Mouse (Mus musculus) urinary bladder, adult 18-20 months (tissue): Measurements from ENCODE around the gene Tmem209.

Source experiments
- DNase-seq, 2 experiments: peaks; one replicate each; pipeline ENCODE4 v3.0.0; 2022; ENCODE audit warnings: low spot score in 2 of 2, mixed read lengths in 2 of 2

The Tmem209 gene

DNA sequence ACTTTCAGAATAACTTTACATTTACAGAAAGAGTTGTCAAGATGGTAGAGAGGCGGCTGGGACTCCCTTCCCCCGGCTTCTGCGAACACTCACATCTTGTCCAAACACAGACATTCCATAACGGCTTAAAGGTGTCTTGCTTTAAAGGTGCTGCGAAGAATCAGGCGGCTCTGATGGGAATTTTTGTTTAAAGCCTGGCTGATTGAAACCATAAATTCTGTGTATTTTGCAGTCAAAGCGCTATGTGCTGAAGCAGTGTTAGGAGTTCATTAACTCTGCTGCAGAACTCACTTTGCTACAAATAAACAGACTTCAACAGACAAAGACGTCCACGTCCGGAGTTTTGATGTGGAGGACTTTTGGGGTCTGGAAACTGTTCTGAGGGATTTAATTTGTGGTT is 28.7 kb upstream of the Tmem209 start:
- DNase-seq: no peak

DNA sequence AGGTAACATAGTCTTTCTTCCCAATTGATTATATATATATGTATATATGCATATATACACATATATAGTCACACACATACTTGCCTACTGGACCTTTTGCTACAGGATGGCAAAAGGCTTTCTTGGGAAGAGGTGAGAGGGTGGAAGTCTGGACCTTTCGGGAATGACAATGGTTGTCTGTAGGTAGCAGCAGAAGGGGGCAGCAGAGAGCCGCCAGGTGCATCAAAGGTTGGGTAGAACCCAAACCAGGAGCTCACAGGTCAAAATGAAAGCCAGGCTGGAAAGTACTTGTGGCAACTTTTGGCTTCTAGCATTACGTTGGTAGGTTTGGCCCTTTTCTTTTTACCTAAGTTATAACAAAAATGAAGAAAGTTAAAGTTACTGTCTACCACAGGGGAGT is 25.8 kb upstream of the Tmem209 start:
- DNase-seq: no peak

DNA sequence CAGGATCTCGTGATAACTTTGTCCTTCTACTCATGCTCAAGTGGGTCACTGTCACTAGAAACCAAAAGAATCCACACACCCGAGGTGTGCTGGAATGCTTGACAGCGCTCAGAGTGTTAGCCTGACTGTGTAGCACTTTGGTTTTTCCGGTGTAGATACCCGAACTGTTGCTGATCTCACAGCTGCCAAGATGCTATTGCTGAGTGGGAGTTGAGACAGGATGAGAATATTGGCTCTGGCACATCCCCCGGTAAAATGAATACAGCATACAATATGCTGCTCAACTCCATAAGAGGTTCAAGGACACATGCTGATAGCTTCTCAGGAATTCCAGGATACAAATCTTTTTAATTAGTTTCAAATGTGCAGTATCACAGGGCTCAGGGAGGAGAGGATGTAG is 19.2 kb upstream of the Tmem209 start:
- DNase-seq: no peak

DNA sequence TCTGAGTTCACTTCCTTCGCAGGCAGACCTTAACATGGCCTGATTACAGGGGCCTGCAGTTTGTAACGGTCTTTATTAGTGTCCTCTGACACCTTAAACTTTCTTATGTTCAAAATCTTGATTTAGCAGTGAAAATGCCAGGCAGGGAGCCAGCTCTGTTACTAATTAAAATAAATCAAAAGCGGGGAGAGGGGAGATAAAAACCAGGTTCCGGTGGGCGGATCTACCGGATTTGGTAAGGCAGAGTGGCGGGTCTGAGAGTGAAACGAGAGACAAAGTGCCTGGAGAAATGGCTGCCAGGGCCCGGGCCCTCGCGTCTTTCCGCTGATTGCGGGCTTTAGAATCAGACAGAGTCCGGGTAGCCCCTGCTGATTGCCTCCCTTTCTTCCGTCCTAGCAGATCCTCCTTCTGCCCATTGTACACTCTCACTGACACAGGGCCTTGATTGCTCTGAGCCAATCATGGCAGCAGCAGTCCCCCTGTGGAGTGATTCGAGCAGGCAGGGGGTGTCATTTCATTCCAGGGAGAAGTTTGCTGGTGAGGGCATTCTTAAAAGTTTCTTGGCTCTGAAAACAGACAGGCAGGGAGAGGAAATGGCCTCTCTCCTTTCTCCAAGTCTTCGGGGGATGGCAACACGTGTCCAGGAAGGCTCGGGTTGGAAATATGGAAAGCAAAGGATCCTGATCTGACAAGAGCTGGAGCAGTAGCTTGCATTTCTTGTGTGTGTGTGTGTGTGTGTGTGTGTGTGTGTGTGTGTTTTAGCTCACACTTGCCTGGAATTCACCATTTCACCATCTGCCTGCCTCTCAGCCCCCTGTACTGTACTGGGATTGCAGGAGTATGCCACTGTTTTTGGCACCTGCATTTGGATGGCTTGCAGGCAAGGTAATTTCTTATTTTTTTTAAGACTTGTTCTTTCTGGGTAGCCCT is 17.3 kb upstream of the Tmem209 start:
- no peak for DNase-seq

GRCm38 (mm10) chr6:30525456-30526332 is 16.1 kb upstream of the Tmem209 start:
- no peak for DNase-seq

- DNase-seq: no peak
Measured at GRCm38 (mm10) chr6:30520400-30520799, 10.8 kb upstream of the Tmem209 start.

DNA sequence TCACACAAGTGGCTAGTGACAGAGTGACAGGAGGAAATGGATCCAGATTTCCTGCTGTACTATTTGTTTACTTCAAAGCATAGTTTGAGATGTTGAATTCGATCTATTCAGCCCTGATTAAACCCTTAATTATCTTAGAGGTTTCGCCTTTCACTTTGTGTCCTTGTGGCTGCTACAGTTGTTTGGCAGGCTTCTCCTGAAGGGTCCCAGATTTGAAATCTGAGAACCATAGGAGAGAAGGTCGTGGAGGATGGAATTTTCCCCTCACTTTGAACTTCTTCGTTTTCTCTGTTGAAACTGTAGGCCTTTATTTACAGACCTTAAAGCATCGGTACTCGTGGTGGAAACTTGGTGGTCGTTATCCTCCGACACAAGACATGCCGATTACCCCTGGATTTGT is 4.7 kb upstream of the Tmem209 start:
- no peak for DNase-seq

- peak in 1 of 2 experiments; percentile 6 for DNase-seq
Measured at GRCm38 (mm10) chr6:30510291-30510690, 708 bp upstream of the Tmem209 start.

- no peak for DNase-seq
Measured at GRCm38 (mm10) chr6:30508824-30509223, 759 bp downstream of the Tmem209 start.

DNA sequence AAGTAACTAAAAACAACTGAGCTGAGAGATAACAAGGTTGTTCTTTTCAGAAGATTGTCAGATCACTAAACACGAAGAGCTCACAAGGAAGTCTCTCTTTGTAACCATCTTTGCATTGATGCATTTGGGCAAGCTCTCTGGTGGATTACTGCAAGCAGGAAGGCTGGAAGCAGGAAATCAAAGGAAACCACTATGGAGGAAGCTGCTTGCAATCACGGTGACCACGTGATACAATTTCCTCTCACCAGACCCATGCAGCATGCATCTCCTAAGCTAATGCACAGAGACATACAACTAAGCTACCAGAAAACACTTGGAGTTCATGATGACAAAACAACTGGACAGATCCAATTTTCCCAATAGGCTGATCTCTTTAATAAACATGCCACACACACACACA is 10.5 kb downstream of the Tmem209 start:
- DNase-seq: no peak

DNA sequence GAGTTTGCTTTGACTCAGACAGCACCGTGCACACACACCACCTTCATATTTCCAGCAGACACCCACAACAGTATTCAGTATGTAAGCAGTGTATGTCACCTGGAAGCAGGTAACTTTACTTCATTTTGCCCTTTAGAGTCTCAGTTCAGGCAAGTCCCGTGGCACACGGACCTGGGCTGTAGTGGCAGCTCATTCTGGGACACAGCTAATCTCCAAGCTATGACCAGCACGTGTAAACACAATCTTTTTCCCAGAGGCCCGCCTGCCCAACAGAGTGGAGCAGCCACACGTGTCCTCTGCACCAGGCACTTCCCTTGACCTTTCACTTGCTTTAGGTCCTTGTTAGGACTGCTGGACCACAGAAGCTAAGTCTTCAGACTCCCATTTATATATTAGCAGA is 23.1 kb downstream of the Tmem209 start:
- no peak for DNase-seq

- no peak for DNase-seq
Measured at GRCm38 (mm10) chr6:30482908-30483307, 26.7 kb downstream of the Tmem209 start.

GRCm38 (mm10) chr6:30479418-30479817 is 30.2 kb downstream of the Tmem209 start:
- DNase-seq: no peak

GRCm38 (mm10) chr6:30477784-30478183 is 31.8 kb downstream of the Tmem209 start:
- no peak for DNase-seq

- DNase-seq: no peak
Measured at GRCm38 (mm10) chr6:30477210-30477714, 32.3 kb downstream of the Tmem209 start.

GRCm38 (mm10) chr6:30476025-30476765 is 33.4 kb downstream of the Tmem209 start:
- no peak for DNase-seq

DNA sequence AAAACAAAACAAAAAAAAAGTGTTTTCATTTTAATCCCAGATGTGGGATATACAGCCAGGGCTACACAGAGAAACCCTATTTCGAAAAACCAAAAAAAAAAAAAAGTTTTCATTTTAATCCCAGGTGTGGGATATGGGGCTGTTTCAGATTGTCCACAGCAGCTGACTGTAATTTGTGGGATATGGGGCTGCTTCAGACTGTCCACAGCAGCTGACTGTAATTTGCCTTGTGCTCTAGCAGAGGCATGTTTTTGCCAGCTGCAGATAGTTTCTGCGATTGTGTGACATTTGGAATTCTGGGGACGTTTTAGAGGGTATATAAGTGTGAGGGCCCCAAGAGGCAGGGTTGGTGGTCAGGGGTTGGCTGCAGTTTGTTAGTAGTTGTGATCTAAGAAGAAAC is 37.9 kb downstream of the Tmem209 start:
- DNase-seq: no peak

GRCm38 (mm10) chr6:30469370-30469769 is 40.2 kb downstream of the Tmem209 start:
- DNase-seq: no peak

DNA sequence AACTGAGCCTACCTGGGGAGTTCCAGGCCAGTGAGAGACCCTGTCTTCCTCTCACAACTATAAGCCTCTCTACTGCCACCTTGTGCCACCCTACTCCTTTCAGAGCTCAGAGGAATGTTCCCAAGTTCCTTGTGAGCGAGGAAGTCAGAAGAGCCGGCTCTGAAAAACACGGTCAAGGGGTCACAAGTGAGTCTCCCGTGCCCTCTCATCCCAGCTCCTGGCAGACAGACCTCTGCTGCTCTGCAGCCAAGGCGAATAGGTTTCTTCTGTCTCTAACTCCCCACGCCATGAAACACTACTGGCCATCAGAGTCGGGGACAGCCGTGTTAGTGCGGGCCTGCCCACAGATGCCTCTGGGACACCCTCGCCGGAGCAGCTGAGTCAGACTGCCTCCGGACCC is 40.9 kb downstream of the Tmem209 start:
- no peak for DNase-seq

GRCm38 (mm10) chr6:30468058-30468457 is 41.5 kb downstream of the Tmem209 start:
- DNase-seq: no peak

GRCm38 (mm10) chr6:30465586-30465985 is 44.0 kb downstream of the Tmem209 start:
- no peak for DNase-seq

- DNase-seq: peak in 1 of 2 experiments; percentile 56
Measured at GRCm38 (mm10) chr6:30462822-30463221, 46.8 kb downstream of the Tmem209 start.
